Mouse (Mus musculus) heart, postnatal 0 days (tissue): ENCODE results near the gene 4931406P16Rik. TPM values are rescaled to one million over a fixed set of nuclear protein-coding genes. Genes with fewer than 3 reads are reported as not detected.
A peak's percentile ranks its signal among the peaks of the same experiment; 100 is the strongest.

Experiments used
- ATAC-seq: fragments of 200-750 bp; cut with Nextera tagmentation; 2 replicates; pipeline ENCODE4 v1.8.0; 2017; ENCODE audit warnings: low read depth, moderate number of reproducible peaks, moderate library complexity; ENCODE audit not compliant: insufficient read depth
- DNase-seq: peaks from one replicate; pipeline ENCODE4 v3.0.0-alpha.2; 2016; ENCODE audit warnings: low spot score
- H3K27ac ChIP-seq: fragments of 300-500 bp; sonication (generic); 2 replicates; pipeline ENCODE4 v1.5.1; 2014; ENCODE audit warnings: low read depth, mild to moderate bottlenecking
- H3K27me3 ChIP-seq: fragments of 300-500 bp; sonication (generic); 2 replicates; pipeline ENCODE4 v1.6.1; 2014; ENCODE audit warnings: low read length, mixed read lengths; ENCODE audit not compliant: control insufficient read depth, insufficient read depth
- H3K36me3 ChIP-seq: fragments of 300-500 bp; sonication (generic); replicated peaks from 2 replicates; pipeline ENCODE4 v1.6.1; 2014; ENCODE audit warnings: low read length, mixed read lengths; ENCODE audit not compliant: control insufficient read depth, insufficient read depth
- H3K4me1 ChIP-seq: fragments of 300-500 bp; sonication (generic); 2 replicates; pipeline ENCODE4 v1.6.1; 2014; ENCODE audit warnings: antibody characterized with exemption; ENCODE audit not compliant: control insufficient read depth, insufficient read depth
- H3K4me2 ChIP-seq: fragments of 300-500 bp; sonication (generic); 2 replicates; pipeline ENCODE4 v1.6.1; 2014; ENCODE audit warnings: low read depth, mild to moderate bottlenecking, low read length, moderate library complexity
- H3K4me3 ChIP-seq: fragments of 300-500 bp; sonication (generic); 2 replicates; pipeline ENCODE4 v1.5.1; 2014; ENCODE audit warnings: low read depth, low read length
- H3K9ac ChIP-seq: fragments of 300-500 bp; sonication (generic); replicated peaks from 2 replicates; pipeline ENCODE4 v1.6.1; 2014; ENCODE audit warnings: low read depth, low read length, mixed read lengths
- H3K9me3 ChIP-seq: fragments of 300-500 bp; sonication (generic); replicated peaks from 2 replicates; pipeline ENCODE4 v1.6.1; 2016; ENCODE audit warnings: low read length; ENCODE audit not compliant: control insufficient read depth
- CTCF ChIP-seq: IDR thresholded peaks from 2 replicates; pipeline ENCODE4 v1.5.1; 2016; ENCODE audit warnings: antibody characterized with exemption, control low read depth, low read depth
- EP300 ChIP-seq: IDR thresholded peaks from 2 replicates; pipeline ENCODE4 v1.6.1; 2016; ENCODE audit warnings: antibody characterized with exemption, low read depth
- WGBS: fragments of 180-500 bp; shearing (Covaris S2); extraction: QIAGEN DNeasy Blood & Tissue Kit; methylation state at CpG from one replicate; pipeline ENCODE4 v1.1.7; 2014; 5-methylcytosine and 5-hydroxymethylcytosine counted together
- polyA plus RNA-seq: library from polyadenylated mRNA; unstranded; fragments of >200 nt; fragmentation: Nextera tagmentation; extraction: Ambion mirVana; gene quantifications from 2 replicates; pipeline ENCODE4 v1.2.1, GENCODE M21; 2015
- total RNA-seq: library from RNA; depleted of rRNA; stranded (reverse); fragments of >200 nt; gene quantifications from 2 replicates; pipeline ENCODE4 v1.2.3, GENCODE M21; 2014; ENCODE audit warnings: low replicate concordance

The 4931406P16Rik gene
- total and polyA plus RNA-seq, 2 experiments from 2014 or later, result 25.4 to 62.1 TPM

DNA sequence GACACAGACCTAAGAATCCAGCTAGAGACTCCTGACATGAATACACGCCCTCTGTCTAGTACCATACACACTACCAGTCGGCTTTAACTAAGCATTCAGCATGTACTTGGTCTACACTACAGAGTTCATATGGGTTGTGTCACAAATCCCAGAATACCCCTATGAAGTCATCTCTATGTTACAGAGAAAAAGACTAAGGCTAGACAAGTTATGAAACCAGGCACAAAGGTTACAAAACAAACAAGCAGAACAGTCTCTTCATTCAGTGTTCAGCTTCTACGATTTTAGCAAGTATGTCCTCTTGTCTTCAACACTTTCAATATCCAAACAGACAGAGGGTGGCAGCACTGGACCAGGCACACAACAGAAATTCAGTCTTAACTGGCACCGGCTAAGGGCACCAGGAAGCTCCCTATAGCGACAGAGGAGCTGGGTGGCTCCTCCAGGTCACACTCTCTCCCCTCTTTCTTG lies 47.4 kb downstream of the 4931406P16Rik start:
- WGBS, result 18% methylated on average over 5 of the region's 5 CpGs
- Histone ChIP-seq H3K27ac (peak overlapping the region; percentile 78), H3K36me3 (peaks cover 25% of the 10 kb centered on the region), H3K9ac (0 out of 2 replicates have a peak overlapping the region, but pooled peaks have one; percentile 15), H3K9me3 (no peaks in the 10 kb centered on the region), H3K27me3 (no peaks in the 10 kb centered on the region), H3K4me2 (peak overlapping the region; percentile 8; the same call in 1 of the 2 replicates), H3K4me3 (no peak overlapping the region), H3K4me1 (peaks cover 34% of the 10 kb centered on the region)
- DNase-seq, result peak; percentile 89
- peak; percentile 80 for ATAC-seq
- no peak for TF ChIP-seq EP300
- TF ChIP-seq CTCF, result peak; percentile 86

DNA sequence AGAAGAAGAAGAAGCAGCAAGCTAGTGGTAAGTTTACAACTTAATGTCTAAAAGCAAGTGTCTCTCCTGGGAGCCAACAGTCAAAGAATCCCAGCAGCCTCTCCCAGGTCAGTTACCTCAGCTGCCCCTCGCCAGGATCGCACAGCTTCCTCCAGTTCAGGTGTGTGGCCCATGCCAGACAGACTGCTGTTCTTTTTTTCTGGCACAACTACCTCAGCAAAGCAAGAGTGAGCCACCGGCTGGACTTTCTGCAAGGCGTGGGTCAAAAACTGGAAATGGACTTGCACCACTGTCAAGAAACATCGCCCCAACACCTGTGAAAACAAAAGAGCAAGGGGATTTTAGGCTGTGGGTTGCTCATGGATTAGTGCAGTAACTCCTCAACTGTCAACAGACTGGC lies 49.9 kb downstream of the 4931406P16Rik start:
- TF ChIP-seq EP300 (no peak), CTCF (no peak)
- no peak for DNase-seq
- no peak overlapping the region for H3K4me3 ChIP-seq
- no peak overlapping the region for H3K27ac ChIP-seq
- H3K9ac ChIP-seq, result no peak overlapping the region
- WGBS, result 90% methylated on average over 5 of the region's 5 CpGs
- peaks cover 37% of the 10 kb centered on the region for H3K36me3 ChIP-seq
- H3K9me3 ChIP-seq, result no peaks in the 10 kb centered on the region
- no peak for ATAC-seq
- H3K27me3 ChIP-seq, result no peaks in the 10 kb centered on the region
- H3K4me2 ChIP-seq, result no peak overlapping the region
- H3K4me1 ChIP-seq, result peaks cover 25% of the 10 kb centered on the region

DNA sequence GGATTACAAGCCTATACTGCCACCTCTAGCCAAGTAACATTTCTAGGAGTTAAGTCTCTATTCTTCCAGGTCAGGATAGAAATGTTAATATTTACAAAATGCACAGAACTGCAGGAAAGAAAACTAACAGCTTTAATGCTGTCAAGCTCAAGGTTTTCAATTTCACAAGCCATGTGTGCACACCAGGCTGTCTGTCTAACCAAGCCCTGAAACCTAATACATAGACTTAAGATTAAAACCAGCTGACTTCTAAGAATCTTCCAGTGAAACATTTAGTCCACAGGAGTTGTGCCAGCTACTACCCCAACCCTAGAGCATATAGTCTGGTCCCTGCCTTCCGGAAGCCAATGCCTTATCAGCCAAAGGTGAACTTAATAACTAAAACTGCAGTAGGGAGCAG lies 54.9 kb downstream of the 4931406P16Rik start:
- Histone ChIP-seq H3K4me3 (no peak overlapping the region), H3K9ac (no peak overlapping the region), H3K4me2 (no peak overlapping the region), H3K36me3 (peaks cover 84% of the 10 kb centered on the region), H3K27me3 (no peaks in the 10 kb centered on the region), H3K27ac (no peak overlapping the region), H3K4me1 (no peaks in the 10 kb centered on the region), H3K9me3 (no peaks in the 10 kb centered on the region)
- WGBS, result 87% methylated on average over 1 of the region's 1 CpGs
- DNase-seq, result no peak
- no peak for ATAC-seq
- no peak for TF ChIP-seq CTCF

DNA sequence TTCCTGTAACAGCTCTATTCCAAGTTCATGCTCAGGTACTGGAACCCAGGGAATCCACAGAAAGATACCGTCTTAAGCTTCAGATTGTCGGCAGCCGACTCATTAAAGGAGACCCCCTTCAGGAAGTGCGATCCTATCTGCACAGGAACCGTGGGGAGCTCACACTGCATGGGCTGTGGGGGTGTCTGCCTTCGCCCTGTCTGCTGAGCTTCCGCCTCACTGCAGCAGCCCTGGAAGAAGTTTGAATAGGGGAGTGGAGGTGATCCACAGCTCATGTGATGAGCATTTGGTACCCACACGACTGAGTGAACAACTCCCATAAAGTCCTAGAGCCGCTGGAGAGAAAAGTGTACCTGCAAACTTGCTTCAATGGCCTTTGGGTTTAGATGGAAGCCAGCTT lies 56.1 kb downstream of the 4931406P16Rik start:
- Histone ChIP-seq H3K4me1 (no peaks in the 10 kb centered on the region), H3K4me3 (no peak overlapping the region), H3K36me3 (peaks cover 83% of the 10 kb centered on the region), H3K9ac (no peak overlapping the region), H3K4me2 (no peak overlapping the region), H3K9me3 (no peaks in the 10 kb centered on the region), H3K27me3 (no peaks in the 10 kb centered on the region), H3K27ac (peak overlapping the region; percentile 53)
- WGBS, result 62% methylated on average over 9 of the region's 9 CpGs
- DNase-seq (no peak), ATAC-seq (no peak)
- TF ChIP-seq EP300 (no peak), CTCF (no peak)

DNA sequence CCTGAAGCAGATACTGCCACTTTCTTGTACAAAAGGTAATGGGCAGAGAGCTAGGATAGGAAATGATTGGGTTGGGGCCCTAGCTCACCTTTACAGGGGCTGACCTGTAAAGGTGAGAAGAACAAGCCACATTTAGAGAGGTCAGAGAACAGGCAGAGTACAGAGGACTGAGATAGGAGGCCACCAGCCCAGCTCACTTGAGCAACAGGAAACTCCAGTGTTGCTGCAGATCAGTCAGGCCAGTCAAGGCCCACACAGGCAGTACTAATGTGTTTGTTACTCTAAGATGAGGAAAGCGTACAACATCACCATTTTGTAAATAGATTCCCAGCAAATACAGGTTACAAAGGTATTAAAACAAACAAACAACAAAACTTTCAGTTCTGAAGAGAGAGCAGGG lies 57.4 kb downstream of the 4931406P16Rik start:
- no peaks in the 10 kb centered on the region for H3K4me1 ChIP-seq
- no peak overlapping the region for H3K4me2 ChIP-seq
- H3K9ac ChIP-seq, result no peak overlapping the region
- H3K36me3 ChIP-seq, result peaks cover 72% of the 10 kb centered on the region
- 83% methylated on average over 1 of the region's 1 CpGs for WGBS
- DNase-seq (no peak), ATAC-seq (no peak)
- no peak for TF ChIP-seq EP300
- TF ChIP-seq CTCF, result no peak
- H3K27me3 ChIP-seq, result no peaks in the 10 kb centered on the region
- no peak overlapping the region for H3K4me3 ChIP-seq
- no peaks in the 10 kb centered on the region for H3K9me3 ChIP-seq
- H3K27ac ChIP-seq, result peak overlapping the region; percentile 79

DNA sequence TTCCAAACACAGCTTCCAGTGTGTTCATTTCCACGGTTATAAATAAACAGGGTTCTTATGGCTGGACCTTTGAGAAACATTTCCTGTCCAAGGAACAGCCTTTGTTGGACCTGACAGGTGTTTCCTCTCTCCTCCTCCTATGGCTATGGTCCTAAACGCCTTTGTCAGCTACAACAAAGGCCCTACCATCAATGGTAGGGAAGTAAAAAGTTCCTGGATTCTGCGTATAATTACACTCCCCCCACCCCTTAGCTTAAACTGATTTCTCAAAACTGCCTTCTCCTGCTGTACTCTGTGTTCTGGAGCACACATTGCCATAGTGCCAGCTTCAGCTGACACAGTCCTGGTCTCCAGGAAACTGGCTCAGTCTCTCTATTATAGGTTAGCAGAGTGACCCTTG lies 58.2 kb downstream of the 4931406P16Rik start:
- Histone ChIP-seq H3K27me3 (no peaks in the 10 kb centered on the region), H3K9me3 (no peaks in the 10 kb centered on the region), H3K4me3 (no peak overlapping the region), H3K4me2 (no peak overlapping the region), H3K27ac (peak overlapping the region; percentile 79), H3K9ac (no peak overlapping the region), H3K4me1 (no peaks in the 10 kb centered on the region), H3K36me3 (peaks cover 76% of the 10 kb centered on the region)
- peak; percentile 74; the same call in 1 of the 2 replicates for ATAC-seq
- DNase-seq, result peak; percentile 26
- WGBS, result 58% methylated on average over 3 of the region's 3 CpGs
- TF ChIP-seq CTCF (no peak), EP300 (peak; percentile 89)
